Mouse (Mus musculus) urinary bladder, postnatal 4 days (tissue): ENCODE measurements at regions not wholly inside any gene's neighbourhood (a gene's known extent, or its start where the extent isn't known, plus 50 kb on each side); places are given as distances from the start of the nearest gene placed in this dataset.
"Not testable (repeated sequence)": the region's sequence is repeated elsewhere in the genome, so short reads cannot be mapped to it uniquely, and the experiment has no call there.

Experiments
- DNase-seq, 2 experiments: peaks; one replicate each; pipeline ENCODE4 v3.0.0; 2021 to 2022; ENCODE audit warnings: low spot score in 2 of 2

DNA sequence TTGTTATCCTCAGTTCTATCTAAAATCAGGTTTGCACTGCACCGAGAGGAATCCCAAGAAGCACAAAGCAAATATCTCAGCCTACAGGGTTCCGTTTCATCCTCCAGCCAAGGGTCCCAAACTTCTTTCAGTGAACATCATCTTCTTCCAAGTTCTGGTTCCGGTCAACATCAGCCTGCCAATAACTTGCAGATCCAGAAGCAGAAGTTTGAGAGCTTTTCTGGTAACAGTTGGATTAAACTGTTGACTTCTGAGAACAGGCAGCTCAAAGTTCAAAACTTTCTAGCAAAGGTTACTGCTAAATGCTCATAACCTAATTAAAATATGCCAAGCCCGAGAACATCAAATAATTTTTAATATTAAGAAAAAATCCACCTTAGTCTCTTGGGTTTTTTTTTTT, 237.0 kb upstream of the Gm37988 start:
- DNase-seq, result no peak

DNA sequence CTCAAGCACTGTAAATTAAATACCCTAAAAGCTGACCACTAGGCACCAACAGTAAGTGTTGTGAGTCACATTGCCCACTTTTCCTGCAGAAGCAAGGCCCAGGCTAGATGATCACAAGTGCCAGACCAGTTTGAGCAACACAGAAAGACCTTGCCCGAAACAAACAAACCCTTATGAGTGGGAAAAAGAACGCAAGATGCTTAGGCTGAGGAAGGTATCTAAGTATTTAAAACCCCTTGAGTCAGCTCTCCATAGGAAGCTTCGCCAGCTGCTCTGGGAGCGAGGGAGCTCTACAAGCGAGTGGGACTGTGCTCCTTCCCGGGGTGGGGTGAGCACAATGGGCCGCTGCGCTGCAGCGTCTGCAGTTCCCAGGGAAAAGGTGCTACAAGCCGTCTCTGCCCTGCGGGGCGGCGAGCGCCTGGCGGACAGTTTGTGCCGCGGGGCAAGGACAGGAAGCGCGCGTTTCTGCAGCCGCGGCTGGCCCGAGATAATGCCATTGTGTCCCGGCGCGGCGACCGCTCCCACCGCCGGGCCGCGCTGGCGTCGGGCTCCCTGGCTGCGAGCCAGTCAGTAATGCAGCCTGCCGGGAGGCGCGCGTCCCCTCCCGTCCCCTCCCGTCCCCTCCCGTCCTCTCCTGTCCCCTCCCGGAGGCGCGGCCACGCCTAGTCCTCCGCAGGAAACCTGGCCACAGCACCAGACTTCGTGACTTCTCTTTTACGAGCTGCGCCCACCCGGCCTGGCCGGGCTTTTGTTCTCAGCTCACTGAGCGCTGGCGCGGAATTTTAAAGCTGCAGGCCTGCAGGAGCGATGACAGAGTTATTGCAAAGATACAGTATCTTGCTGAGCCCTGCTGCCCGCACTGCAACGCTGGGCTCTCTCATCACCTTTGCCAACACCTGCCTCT, 236.1 kb upstream of the Gm37988 start:
- DNase-seq, result peak; percentile 40 to 69

DNA sequence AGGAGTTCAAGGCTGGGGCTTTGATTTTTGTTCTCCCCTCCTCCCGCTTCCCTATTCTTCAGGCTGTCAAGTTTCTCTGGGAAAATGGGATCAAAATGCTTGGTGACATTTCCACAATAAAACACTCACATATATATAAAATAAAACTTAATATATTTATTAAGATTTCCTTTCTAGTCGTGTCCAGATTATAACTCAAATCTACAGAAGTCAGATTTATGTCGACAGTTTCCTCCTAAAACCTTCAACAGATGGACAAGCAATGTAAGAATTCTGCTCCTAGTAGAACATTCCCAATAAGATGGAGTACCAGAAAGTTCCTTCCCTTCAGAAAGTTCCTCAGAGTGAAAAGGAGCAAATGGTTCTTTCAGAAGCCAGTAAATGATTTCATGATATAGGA, 235.4 kb upstream of the Gm37988 start:
- no peak for DNase-seq

DNA sequence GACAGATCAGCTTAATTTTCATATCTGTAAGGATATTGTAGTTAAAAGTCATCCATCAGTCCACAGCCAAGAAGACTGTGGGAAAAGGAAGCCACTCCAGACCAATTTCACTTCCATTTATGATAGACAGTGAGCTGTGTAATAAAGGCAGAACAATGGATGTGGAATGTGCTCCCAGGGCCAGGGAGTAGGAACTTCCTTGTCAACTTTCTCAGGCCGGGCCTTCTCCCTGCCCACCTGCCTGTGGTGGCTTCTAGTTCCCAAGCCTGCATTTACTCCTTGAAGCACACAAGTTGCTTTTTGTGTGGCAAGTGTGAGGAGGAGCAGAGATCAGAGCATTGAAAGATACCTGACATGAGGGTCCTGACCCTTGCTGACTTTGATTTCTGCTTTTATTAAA, 233.6 kb upstream of the Gm37988 start:
- DNase-seq, result no peak

DNA sequence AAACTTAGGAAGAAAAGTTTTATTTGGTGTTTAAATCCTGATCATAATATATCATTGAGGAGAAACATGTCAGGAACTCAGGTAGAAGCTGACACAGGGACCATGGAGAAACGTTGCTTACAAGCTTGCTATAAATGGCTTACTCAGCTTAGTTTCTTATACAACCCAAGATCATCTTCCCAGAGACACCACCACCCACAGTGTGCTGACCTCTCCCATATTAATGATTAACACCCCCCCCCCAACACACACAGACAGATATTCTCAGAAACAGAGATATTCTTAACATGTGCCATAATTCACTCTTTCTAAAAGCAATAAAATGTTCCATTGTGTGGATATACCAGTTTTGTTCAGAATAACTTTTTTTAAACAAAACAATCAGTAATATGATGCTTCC, 230.7 kb upstream of the Gm37988 start:
- no peak for DNase-seq

DNA sequence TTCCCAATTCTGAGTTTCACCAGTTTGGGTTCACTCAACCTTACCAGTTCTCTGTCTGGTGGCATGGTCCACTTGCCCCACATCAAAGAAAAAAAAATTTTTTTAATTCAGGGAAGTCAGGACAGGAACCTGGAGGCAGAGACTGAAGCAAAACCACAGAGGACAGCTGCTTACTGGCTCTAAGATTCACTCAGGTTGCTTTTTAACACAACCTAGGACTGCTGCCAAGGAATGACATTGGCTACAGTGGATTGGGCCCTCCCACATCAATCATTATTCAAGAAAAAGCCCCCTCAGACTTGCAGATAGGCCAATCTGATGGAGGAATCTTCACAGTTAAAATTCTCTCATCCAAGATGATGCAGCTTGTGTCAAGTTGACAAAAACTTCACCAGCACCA, 225.2 kb upstream of the Gm37988 start:
- DNase-seq, result no peak

DNA sequence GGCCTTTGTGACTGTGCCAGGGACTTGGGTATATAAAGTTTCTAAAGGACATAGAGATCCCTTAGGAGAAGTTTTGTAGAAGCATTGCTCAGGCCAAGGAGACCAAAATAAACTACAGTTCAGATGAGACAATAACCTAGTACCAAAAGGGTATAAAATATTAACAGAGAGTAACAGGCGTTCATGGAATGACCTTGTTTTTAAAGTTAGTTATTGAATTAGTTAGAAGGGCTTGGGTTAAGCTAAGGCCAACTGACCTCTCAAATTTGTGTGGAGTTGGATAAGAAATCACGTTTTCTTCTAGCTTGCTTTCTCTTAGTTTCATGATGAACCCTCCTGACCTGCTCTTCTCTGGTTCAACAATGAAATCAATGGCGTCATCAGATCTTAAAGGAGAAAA, 209.8 kb upstream of the Gm37988 start:
- no peak for DNase-seq

DNA sequence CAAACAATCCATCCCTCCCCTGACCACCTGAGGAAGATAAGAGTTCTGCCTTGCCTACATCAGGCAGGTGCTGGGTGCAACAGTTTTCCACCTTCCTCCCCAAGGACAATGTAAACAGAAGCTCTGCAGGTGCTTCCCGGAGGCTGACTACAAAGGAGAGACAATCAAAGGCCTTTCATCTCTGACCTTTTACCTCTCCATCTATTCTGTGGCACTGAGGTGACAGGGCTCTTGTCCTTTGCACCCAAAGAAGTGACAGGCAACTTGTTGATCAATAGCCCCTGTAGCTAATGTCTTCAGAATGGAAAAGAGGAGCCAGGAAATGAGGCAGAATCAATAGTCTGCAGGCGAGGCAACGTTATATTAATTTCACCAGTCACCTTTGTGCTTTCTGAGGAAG, 209.3 kb upstream of the Gm37988 start:
- DNase-seq, result no peak

DNA sequence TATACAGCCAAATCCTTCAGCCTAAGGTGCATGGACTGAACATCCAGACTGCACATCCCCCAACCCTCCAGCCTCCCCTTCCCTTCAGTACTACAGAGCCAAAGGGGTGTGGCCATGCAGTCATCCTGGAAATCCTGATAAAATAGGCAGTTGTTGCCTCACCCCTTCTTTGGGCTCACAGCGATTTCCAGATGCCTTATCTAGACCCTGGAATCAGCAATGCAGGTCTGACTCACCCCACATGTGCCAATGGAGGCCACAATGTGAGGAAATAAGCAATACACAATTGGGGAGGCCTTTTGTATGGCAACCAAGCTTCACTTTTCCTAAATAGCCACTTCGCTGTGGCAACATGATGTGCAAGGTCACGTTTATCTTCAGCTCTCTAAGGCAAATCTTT, 205.3 kb upstream of the Gm37988 start:
- no peak for DNase-seq

DNA sequence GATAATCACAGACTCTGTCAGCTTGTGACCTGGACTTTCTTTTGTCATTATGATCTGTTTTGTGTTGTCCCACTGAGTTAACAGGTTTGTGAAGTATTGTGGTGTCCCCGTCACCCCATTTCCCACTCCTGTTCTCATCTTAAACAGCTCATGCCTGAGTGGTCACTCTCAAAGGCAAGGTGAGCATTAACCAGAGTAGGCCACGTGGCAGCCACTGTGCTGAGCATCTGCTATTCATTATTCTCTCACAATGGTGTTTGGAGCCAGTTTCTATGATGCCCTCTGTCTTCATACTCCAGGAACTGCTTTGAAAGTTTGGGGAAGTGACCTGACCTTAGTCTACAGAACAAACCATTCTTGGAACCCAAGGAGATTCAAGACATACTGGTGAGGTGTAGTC, 198.9 kb upstream of the Gm37988 start:
- DNase-seq, result no peak

DNA sequence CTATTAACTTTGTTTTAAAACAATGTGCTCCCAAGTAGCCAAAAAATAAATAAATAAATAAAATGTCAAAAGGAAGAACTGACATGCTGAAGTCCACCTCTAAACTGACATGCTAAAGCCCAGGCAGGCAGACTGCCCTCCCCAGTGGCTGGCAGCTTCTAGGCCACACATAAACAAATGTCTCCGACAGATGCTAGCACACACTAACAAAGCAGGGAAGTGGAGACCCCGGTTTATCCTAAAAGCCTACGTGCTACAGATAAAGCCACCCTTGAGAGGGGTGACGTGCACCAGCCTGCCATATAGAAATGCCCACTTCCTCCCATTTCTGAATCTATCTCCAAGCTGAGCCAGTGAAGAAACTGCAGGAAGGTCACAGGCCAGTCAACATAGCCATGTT, 194.4 kb upstream of the Gm37988 start:
- no peak for DNase-seq

DNA sequence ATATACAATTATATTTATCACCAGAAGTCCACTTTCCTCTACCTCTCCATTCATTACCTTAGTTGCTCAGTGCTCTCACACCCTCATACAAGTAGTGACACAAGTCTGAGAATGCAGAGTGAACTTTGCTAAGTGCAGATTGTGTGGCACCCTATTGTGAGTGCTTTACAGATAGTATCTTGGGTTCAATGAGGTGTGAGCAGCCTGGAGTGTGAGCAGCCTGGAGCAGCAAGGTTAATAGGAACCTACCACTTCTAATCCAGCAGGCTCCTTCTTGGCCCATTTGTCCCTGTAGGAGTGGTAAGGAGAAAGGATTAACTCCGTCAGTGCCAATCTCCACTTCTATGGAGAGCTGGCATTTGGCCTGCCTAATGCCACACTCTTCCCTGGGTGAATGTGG, 192.4 kb upstream of the Gm37988 start:
- DNase-seq, result no peak

DNA sequence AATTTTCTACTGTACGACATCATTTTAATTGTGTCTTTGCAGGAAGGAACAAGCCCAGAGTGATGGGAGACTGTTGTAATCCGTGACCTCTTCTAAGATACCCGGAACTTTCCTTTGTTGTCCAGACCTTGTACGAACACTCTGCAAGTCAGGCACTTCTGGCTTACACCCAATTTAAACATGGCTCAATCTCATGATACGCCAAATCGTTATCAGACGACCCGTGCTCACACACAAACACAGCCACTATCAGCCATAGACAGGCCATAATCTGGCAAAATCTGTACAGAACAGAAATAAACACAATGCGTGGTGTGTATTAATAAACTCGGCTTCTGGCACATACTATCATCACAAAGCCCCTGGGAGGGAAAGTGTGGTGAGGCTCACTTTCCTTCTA, 190.2 kb upstream of the Gm37988 start:
- no peak for DNase-seq

DNA sequence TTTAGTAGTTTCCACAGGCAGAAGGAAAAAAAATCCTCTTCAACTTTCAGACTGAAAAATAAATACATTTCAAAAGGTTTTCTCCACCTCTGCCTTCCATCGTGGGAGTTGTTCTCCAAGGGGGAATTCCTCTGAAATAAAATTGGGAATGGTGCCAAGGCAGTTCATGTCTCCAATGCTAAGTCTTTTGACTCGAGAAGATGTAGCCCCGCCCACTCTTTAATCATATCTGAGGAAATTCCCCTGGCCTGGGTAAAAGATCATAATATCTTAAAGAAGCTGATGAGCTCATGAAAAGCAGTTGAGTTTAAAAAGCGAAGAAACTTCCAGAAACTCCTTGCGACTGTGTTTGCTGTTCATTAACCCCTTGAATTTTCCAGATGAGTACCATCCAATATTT, 185.3 kb upstream of the Gm37988 start:
- DNase-seq, result no peak

DNA sequence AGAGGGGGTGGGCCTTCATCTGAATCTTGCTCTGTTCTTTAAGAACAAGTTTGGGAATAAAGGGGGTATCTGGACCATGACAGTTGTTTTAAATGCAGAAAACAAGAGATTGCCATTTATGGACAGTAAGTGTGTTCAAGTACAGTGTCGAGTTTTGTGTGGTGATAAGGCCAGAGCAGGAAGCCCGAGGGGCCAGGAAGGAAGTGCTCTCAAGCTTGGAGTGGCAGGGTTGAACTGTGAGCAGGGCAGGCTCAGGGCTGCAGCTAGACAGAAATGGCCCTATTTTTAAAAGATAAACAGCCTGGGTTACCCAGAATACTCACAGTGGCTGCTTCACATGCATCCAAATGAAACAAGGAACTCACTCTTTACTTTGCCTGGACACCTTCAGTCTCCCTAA, 184.4 kb upstream of the Gm37988 start:
- DNase-seq, result no peak

DNA sequence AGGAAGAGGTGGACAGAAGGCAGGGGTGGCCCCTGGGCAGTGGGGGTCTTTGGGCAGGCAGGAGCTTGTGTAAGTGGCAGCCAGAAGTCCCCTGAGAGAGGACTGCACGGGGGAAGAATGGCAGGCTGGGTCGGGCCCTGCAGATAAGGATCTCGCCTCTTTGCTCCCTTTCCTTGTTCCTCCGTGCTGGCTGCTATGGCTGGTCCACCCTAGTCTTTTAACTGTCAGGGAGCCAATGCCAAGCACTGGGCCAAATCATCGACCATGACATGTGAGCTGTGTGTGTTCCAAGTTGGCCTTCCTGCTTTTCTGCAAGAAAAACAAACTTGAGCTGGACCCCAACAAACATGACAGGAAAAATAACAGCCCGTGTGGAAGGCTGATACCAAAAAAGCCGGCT, 153.8 kb upstream of the Gm37988 start:
- DNase-seq, result no peak

DNA sequence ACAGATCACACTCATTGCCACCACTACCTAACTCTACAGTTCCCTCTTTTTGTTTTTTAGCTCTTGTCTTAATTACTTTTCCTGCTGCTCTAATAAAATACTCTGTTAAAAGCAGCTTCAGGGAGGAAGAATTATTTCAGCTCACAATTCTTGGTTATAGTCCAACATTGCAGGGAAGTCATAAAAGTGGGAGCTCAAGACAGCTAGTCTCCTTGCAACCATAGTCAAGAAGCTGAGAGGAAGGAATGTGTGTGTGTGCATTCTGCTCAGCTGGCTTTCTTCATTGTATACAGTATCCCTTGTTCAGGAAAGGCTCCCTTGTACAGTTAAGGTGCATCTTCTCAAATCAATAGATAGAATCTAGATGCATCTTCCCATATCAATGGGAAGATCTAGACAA, 152.4 kb upstream of the Gm37988 start:
- no peak for DNase-seq

DNA sequence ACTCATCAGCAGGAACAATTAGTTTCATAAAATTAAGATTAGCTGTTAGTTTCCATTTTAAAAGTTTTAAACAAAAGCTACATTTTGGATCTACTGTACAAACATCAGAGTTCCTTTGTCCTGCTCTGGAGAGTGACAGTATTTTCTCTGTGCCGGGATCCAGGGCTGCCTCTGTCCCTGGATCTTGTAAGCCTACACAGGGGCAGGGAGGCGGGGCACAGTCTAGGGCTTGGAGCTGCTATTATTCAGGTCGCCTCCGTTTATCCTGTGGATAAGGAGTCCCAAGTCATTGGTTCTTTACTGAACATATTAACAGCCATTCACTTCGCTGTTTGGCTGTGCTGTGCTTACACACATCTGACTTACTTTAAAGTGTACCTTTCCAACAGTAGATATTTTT, 150.8 kb upstream of the Gm37988 start:
- DNase-seq, result no peak

DNA sequence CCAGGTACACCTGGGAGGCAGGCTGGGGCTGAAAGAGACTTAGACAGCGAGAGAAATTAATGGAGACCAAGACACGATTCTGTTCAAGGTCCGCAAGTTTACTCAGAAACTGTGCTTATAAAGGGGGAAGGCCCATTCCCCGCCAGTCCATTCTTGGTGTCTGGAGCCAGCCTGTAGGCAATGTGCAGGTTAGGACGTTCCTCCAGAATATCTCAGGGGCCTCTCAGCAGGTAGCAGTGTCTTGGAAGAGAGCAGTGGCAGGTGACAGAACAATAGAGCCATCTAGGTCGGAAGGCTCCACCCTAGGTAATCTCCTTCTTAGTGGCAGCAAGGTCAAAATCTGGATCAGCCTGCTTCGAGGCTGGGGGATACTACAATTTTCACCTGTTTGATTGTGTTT, 147.6 kb upstream of the Gm37988 start:
- not testable (repeated sequence) for DNase-seq

DNA sequence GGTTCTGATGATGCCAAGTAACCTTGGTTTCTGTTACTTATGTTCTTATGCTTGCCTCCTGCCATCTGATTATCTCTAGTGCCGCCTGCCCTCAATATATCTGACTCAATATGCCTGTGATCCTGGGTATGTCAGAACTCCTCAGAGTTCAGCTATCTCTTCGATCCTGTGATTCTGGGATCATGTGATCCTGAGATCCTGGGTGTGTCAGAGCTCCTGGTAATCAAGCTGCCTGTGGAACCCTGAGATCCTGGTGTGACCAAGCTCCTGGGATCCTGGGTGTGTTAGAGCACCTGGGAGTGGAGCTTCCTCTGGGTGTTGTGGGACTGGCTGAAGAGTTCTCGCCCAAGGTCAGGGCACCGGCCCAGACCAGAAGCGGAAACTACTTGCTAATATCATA, 147.1 kb upstream of the Gm37988 start:
- not testable (repeated sequence) for DNase-seq

DNA sequence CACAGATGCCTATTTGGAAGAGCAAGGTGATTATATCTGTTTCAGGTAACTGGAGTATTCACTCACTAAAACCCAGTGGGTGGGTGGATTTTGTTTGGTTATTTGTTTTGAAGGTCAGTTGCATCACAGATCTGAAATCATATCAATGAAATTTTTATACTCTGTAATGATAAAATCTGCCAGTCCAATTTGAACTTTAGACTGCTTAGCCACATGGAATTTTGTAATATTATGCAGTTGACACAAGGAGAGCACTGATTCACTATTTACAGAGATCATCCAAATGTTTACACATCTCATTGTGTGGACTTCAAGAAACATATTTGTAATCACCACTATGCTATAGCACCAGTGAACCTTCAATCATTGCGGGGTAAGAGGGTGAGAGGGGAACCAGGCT, 145.9 kb upstream of the Gm37988 start:
- no peak for DNase-seq

DNA sequence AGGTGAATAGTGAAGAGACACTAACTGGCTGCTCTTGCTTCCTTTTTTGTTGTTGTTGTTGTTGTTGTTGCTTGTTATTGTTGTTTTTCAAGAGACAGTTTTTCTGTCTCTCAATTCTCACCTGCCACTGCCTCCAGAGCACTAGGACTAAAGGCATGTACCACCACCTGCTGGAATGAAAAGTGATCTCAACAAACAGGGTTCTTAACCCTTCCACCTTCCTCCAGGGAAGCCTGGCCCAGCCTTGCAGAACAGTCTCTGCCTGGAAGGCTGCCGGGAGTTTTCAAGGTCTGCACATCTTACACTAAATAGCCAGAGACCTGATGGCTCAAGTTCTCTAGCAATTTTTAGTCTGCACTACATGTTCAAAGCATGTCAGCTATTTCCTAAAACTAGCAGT, 138.0 kb upstream of the Gm37988 start:
- no peak for DNase-seq

DNA sequence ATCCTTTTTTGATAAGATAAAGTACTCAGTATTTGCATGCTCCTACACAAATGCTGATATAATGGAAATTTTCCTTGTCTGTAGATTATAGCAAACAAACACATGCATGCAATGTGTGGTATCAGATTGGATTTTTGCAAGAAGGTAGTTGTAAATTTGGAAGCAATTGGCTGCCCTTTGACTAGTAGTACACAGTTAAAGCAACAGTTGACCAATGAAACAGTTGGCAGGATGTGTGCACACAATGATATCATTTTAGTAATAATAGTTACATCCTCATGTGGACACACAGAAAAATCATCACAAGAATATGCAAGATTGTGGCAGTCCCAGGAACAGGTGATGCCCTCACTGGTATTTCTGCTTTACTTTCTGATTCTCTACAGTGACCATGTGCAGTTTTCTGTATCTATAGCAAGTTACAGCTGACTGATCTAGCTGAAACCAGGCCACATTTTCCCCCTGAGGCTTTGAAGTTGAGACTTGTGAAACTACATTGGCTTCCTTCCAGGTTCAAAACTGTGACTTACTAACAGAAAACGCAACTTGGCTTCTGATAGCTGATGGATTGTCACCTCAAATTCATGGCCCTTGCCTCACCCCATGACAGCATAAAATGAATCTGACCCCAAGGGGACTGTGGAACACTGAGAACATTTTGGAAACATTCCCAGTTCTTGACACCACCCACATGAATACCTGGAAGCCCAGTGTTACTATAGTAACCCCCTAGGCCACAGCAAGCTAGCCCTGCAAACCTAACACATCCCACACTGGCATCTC, 136.3 kb upstream of the Gm37988 start:
- DNase-seq, result no peak
